Mouse (Mus musculus) MEL-GATA-1-ER (cell line): ENCODE data around the gene Runx2.

Experiments
- DNase-seq: peaks from one replicate; pipeline ENCODE4 v3.0.0-alpha.2; 2012; ENCODE audit warnings: low read depth; ENCODE audit errors: extremely low read depth

The Runx2 gene

GRCm38 (mm10) chr17:44542706-44543105, 271.9 kb downstream of the Runx2 start:
- no peak for DNase-seq

- no peak for DNase-seq
These were observed 273.9 kb downstream of the Runx2 start for GRCm38 (mm10) chr17:44540699-44541098.

DNA sequence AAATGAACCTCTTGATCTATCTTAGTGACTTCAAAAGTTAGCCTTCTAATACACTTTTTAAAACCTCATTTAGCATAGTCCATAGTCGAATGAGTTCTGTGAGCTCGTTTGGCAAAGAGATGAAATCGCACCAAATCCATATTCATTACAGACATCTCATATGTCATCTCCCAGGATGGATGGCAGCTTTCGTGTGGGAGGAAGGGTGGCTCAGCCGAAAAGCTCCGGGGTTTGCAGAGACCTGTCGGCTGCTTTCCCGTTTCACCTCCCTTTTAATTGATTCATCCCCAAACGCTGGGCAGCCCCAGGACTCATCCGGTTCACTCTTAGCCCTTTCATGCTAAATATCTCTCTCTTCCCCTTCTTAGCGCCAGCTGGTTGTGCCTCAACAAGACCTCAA, 275.7 kb downstream of the Runx2 start:
- no peak for DNase-seq

DNA sequence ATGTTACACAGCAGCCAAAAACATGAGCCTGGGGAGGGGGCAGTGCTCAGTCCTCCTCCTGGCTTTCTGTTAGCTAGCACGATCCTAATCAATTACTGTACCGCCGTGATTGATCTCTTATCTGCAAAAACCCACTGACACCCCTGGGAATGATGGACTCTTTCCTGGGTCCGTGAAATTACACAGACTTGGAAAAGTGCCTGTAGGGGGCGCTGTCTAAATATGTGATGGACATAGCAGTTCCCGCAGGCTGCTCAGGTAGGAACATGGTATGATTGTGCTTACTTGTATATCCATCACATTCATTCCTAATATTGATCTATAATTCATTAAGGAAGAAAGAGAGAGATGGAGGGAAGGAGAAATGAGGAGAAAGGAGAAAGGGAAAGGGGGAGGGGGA, 284.6 kb downstream of the Runx2 start:
- DNase-seq, result no peak

DNA sequence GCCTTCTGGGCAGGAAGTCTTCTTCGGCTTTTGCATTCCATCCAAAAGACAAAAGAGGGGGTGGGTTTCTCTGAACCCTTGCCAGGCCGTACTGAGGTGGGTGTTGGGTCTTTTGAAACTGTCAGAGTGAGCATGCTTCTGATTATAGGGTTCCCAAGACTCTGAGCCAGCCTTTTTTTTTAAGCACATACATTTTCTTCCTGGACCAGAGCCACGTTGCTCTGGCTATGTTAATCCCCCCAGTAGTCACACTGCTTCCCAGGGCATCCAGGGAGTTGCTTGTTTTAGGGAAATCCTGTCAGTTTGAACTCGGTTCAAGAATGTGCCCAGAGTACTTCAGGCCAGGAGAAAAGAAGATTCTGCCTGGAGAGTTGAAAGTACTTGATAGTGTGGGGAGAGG, 286.0 kb downstream of the Runx2 start:
- DNase-seq, result no peak

DNA sequence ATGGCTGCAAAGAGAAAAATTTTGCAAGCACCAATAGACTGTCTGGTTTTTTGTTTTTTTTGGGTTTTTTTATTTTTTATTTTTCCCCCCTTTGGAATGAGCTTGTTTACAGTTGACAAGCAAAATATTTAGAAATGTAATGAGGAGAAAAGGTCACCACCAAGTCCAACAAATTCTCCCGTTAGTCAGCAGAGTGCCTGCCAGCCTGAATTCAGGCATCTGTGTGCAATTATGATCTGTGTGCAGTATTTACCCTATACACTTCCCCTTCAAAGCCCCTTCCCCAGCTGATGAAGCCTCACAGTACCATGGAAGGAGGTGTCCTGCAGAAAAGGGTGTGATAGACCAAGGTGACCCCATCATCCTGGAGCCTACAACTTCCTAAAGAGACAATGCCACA, 290.5 kb downstream of the Runx2 start:
- DNase-seq, result no peak

- DNase-seq, result no peak
These were observed 291.7 kb downstream of the Runx2 start for GRCm38 (mm10) chr17:44522906-44523305.

GRCm38 (mm10) chr17:44520122-44521075, 294.2 kb downstream of the Runx2 start:
- DNase-seq, result no peak

DNA sequence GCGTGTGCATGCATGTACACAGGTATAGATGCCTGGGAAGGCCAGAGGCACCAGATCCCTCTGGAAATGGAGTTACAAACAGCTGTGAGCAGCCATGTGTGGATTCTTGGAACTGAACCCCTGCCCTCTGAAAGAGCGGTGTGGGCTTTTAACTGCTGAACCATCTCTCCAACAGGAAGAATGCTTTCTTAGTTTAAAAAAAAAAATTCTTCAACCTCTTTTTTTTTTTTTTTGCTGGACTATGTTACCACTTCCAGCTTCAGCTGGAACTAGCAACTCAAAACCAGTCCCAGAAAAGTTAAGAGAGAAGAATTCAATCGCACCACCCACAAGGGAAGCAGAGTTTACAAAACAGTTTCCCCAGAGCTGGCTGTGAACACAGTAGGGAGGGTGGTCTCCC, 295.2 kb downstream of the Runx2 start:
- no peak for DNase-seq

- DNase-seq, result no peak
These were observed 296.4 kb downstream of the Runx2 start for GRCm38 (mm10) chr17:44518156-44518555.

DNA sequence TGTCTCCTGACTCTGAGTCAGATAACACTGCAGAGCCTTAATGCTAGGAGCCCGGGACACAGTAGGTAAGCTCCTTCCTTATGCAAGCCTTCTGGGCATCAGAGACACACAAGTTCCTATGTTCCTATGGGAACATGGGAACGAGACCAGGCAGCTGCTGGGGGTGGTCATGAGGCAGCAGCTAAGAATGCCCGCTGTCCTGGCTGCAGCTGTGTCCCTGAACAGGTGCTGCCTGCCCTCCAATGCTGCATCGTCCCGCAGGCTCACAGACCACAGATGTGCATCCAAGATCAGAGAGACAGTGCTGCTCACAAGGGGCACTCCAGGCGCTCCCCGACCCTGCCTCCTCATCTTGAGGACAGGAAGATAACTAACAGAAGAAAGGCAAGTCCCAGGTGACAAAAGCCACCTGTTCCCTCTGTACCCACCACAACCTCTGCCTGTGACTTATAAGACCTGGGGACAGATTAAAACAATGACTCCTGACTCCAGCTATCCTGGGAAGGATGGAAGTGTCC, 306.3 kb downstream of the Runx2 start:
- DNase-seq, result no peak

GRCm38 (mm10) chr17:44507741-44508140, 306.9 kb downstream of the Runx2 start:
- DNase-seq, result no peak

DNA sequence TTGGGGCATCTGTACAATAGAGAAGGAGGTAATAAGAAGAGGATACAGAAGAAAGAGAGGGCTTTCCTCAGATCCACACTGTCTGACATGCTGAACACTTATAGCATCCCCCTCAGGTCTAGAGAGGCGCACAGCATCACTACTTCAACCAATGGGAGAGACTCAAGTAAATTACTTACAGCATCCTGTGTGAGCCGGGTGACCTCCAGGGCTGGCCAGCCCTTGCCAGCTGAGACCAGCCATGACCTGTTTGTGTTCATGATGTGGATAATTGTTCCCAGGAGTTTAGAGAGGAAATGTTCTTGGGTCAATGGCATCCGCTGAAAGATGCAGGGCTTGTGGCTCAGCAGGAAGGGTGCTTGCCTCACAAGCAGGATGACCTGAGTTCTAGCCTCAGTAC, 308.1 kb downstream of the Runx2 start:
- DNase-seq, result no peak

DNA sequence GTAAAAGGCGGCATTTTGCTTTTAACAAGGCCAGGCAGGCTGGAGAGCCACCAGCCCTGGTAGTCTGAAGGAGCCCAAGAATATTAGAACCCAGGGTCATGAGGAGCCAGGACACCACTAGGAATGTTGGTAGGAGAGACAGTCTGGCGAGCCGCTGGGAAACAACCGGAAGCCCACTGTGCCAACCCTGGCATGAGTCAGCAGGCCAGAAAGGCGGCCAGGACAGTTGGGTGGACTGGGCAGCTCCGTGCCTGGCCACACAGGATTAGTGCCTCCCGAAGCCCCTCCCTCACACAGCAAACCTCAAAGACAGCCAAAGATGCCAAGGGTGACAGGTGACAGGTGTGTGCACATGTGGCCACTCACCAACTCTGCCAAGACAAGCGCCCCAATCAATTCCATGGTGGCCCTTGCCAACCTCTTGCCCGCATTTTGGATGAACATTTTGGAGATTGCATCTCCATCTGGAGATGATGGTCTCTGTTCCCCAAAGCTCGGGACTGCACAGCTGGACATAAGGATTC, 309.7 kb downstream of the Runx2 start:
- DNase-seq, result no peak

- no peak for DNase-seq
These were observed 312.4 kb downstream of the Runx2 start for GRCm38 (mm10) chr17:44502176-44502575.

GRCm38 (mm10) chr17:44500306-44500899, 314.2 kb downstream of the Runx2 start:
- DNase-seq, result no peak

DNA sequence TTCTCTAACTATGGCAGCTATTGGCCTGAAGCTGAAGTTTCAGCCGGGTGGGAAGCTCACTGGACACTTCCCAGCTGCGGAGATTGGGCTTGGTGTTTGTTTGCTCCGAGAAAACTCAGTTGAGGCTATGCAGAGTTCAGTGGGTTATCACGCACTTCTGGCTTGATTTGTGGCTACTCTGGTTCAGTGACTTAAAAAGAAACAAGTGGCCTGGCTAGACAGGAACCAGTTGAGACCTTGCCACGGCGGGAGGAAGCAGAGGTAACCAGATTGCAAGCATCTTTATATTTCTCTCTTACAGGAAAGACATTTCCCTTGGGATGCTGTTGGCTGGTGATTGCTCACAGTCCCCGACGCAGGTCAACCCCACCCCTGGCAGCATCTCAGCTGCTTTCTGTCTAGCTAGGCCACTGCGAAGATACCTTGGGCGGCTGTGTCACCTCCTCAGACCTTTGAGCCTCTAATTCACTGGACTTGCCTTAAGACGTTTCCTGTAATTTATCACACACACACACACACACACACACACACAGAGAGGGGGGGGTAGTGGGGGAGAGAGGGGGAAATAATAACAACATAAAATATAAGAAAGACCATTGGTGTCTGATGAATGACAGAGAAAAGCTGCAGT, 324.3 kb downstream of the Runx2 start:
- no peak for DNase-seq

- DNase-seq, result no peak
These were observed 325.3 kb downstream of the Runx2 start for GRCm38 (mm10) chr17:44489346-44489745.

DNA sequence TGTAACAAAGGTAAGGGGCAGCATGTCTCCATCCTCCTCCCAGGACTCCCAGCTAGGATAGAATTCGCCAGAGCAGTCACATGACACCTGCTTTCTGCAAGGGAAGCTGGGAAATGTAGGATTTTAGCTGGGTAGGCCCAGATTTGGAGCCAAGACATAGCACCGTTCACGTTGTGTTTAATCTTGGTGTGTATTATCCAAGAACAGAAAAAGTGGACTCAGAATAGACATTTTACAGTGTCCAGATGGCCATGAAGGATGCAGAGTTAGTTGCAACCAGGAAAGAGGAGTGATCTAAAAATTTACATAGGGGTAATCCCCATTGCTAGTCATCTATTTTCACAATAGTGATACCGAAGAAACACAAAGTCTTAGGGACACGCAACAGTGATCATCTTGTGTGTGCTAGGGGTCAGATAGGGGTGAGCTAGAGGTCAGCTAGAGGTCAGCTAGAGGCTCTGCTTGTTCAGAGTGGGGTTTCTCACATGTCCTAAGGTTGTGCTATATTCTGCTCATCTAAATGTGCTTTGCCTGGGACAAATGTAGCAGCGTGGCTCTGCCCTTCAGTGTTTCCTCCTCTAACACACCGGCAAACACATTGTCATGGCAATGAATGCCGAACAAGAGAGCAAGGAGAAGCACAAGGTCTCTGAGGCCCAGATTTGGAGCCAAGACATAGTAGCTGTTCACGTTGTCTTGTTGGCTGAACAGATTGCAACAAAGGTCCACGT, 326.9 kb downstream of the Runx2 start:
- no peak for DNase-seq

- DNase-seq, result no peak
These were observed 329.3 kb downstream of the Runx2 start for GRCm38 (mm10) chr17:44485337-44485736.

DNA sequence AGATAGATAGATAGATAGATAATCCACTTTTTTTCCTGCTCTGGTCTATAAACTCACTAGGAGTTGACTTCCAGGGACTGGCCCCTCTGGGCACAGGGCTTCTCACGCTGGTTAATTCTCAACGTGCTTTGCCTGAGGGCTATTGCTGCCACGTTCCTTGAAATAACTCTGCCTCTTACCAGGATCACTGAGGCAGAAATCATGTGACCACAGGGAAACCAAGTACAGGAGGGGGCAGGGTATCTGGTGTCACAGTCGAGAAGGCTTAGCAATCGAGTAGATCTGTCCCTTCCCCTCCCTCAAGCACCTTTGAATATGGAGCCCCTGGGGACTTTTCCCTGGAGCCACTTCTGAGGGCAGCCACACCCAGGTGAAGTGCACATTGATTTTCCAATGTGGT, 334.7 kb downstream of the Runx2 start:
- DNase-seq, result no peak
